Mouse (Mus musculus): ENCODE results near the gene Lrrc17. TPM values are rescaled to one million over a fixed set of nuclear protein-coding genes. Genes with fewer than 3 reads are reported as not detected.

Gene Lrrc17
- total and polyA plus RNA-seq, 3 experiments = not detected

- Histone ChIP-seq H3K9ac (ENCODE audit: insufficient read depth, low read depth) (no peak overlapping the region), H3K4me1 (ENCODE audit: control insufficient read depth in 1 of 2, insufficient read depth in 2 of 2) (peaks cover 6 to 20% of the 10 kb centered on the region in 2 experiments), H3K27me3 (replicated peaks) (no peaks in the 10 kb centered on the region), H3K27ac (ENCODE audit: insufficient read depth, low read depth) (no peak overlapping the region), H3K36me3 (replicated peaks in 1 of 2; ENCODE audit: control insufficient read depth in 1 of 2, insufficient read depth in 1 of 2, low read length in 1 of 2) (no peaks in the 10 kb centered on the region), H3K4me2 (ENCODE audit: insufficient read depth, low read depth, poor library complexity, severe bottlenecking) (no peak overlapping the region), H3K79me2 (replicated peaks; ENCODE audit: control insufficient read depth, extremely low read depth, insufficient read depth, poor library complexity, severe bottlenecking) (no peaks in the 10 kb centered on the region), H3K4me3 (replicated peaks in 1 of 3; ENCODE audit: low read depth in 2 of 3, low read length in 2 of 3, poor library complexity in 1 of 3) (no peak overlapping the region), H3K9me3 (replicated peaks; ENCODE audit: low read length) (no peaks in the 10 kb centered on the region)
- TF ChIP-seq SMC3 (IDR thresholded peaks at IDR 0.05; ENCODE audit: low read depth, low read length) (no peak), JUND (conservative IDR thresholded peaks at IDR 0.05; ENCODE audit: low read depth, low read length) (no peak), CHD2 (IDR thresholded peaks at IDR 0.05; ENCODE audit: low read length) (no peak), TBP (conservative IDR thresholded peaks at IDR 0.05; ENCODE audit: low read depth, low read length) (no peak), MXI1 (IDR thresholded peaks at IDR 0.05; ENCODE audit: low read depth, low read length) (no peak), POLR2A (IDR thresholded peaks at IDR 0.05; ENCODE audit: low read depth, low read length) (no peak)
- dilution Hi-C loops (cut with MboI; ENCODE audit: extremely low pct_ligation_motif_present, extremely low pct_unique_long_range_greater_than_20kb, low sequenced_read_pairs) (no loop called here), in situ Hi-C loops (cut with MboI; ENCODE audit: low pct_ligation_motif_present, low pct_unique_long_range_greater_than_20kb, low sequenced_read_pairs) (no loop called here)
- DNase-seq (ENCODE audit: extremely low read depth) = no peak
Observed at GRCm38 (mm10) chr5:21500133-21500532, 43.2 kb upstream of the Lrrc17 start.

GRCm38 (mm10) chr5:21500941-21501340, 42.4 kb upstream of the Lrrc17 start:
- Histone ChIP-seq H3K4me3 (replicated peaks in 1 of 3; ENCODE audit: low read depth in 2 of 3, low read length in 2 of 3, poor library complexity in 1 of 3) (no peak overlapping the region), H3K9ac (ENCODE audit: insufficient read depth, low read depth) (no peak overlapping the region), H3K9me3 (replicated peaks; ENCODE audit: low read length) (no peaks in the 10 kb centered on the region), H3K79me2 (replicated peaks; ENCODE audit: control insufficient read depth, extremely low read depth, insufficient read depth, poor library complexity, severe bottlenecking) (no peaks in the 10 kb centered on the region), H3K36me3 (replicated peaks in 1 of 2; ENCODE audit: control insufficient read depth in 1 of 2, insufficient read depth in 1 of 2, low read length in 1 of 2) (no peaks in the 10 kb centered on the region), H3K4me1 (ENCODE audit: control insufficient read depth in 1 of 2, insufficient read depth in 2 of 2) (peaks cover 9 to 28% of the 10 kb centered on the region in 2 experiments), H3K27ac (ENCODE audit: insufficient read depth, low read depth) (no peak overlapping the region), H3K27me3 (replicated peaks) (no peaks in the 10 kb centered on the region), H3K4me2 (ENCODE audit: insufficient read depth, low read depth, poor library complexity, severe bottlenecking) (no peak overlapping the region)
- dilution Hi-C loops (cut with MboI; ENCODE audit: extremely low pct_ligation_motif_present, extremely low pct_unique_long_range_greater_than_20kb, low sequenced_read_pairs) (no loop called here), in situ Hi-C loops (cut with MboI; ENCODE audit: low pct_ligation_motif_present, low pct_unique_long_range_greater_than_20kb, low sequenced_read_pairs) (no loop called here)
- no peak for TF ChIP-seq SMC3 (IDR thresholded peaks at IDR 0.05; ENCODE audit: low read depth, low read length)
- no peak for TF ChIP-seq NELFE (IDR thresholded peaks at IDR 0.05; ENCODE audit: low read depth, low read length)
- TF ChIP-seq MAFK (IDR thresholded peaks at IDR 0.05; ENCODE audit: insufficient replicate concordance, low read length) = no peak
- TF ChIP-seq IRF4 (IDR thresholded peaks at IDR 0.05; ENCODE audit: low read depth, low read length) = no peak
- no peak for TF ChIP-seq GABPA (IDR thresholded peaks at IDR 0.05; ENCODE audit: insufficient replicate concordance, low read depth, low read length)
- no peak for TF ChIP-seq MAZ (IDR thresholded peaks at IDR 0.05; ENCODE audit: low read depth, low read length)
- no peak for TF ChIP-seq RCOR1 (conservative IDR thresholded peaks at IDR 0.05; ENCODE audit: low read depth, low read length)
- no peak for TF ChIP-seq MAX (IDR thresholded peaks at IDR 0.05; ENCODE audit: low read length)
- no peak for TF ChIP-seq E2F4 (IDR thresholded peaks at IDR 0.05; ENCODE audit: insufficient replicate concordance, low read depth, low read length)
- no peak for TF ChIP-seq JUN (IDR thresholded peaks at IDR 0.05; ENCODE audit: insufficient read depth, low read depth, low read length)
- no peak for TF ChIP-seq ZMIZ1 (IDR thresholded peaks at IDR 0.05; ENCODE audit: low read depth, low read length)
- TF ChIP-seq POLR2AphosphoS2 (IDR thresholded peaks at IDR 0.05; ENCODE audit: low read depth, low read length) = no peak
- no peak for TF ChIP-seq ZKSCAN1 (IDR thresholded peaks at IDR 0.05; ENCODE audit: borderline replicate concordance, low read depth, low read length)
- TF ChIP-seq UBTF (IDR thresholded peaks at IDR 0.05; ENCODE audit: low read depth, low read length) = no peak
- TF ChIP-seq POLR2A (IDR thresholded peaks at IDR 0.05; ENCODE audit: low read depth, low read length) = no peak
- no peak for DNase-seq (ENCODE audit: extremely low read depth)

Data from CH12.LX (cell line).